Mouse (Mus musculus): ENCODE results near the gene Tmem234. TPM values are rescaled to one million over a fixed set of nuclear protein-coding genes. Genes with fewer than 3 reads are reported as not detected.
A peak's percentile ranks its signal among the peaks of the same experiment; 100 is the strongest.

The Tmem234 gene
- total RNA-seq, 2 experiments from 2014 or later, result 28.8 to 32.9 TPM

- peak; percentile 55 for DNase-seq (ENCODE audit: low spot score)
Observed at GRCm38 (mm10) chr4:129621283-129621841, 20.9 kb downstream of the Tmem234 start.

- DNase-seq (ENCODE audit: low spot score), result no peak
Observed at GRCm38 (mm10) chr4:129622120-129622802, 21.8 kb downstream of the Tmem234 start.

- DNase-seq (ENCODE audit: low spot score), result no peak
Observed at GRCm38 (mm10) chr4:129622803-129623535, 22.5 kb downstream of the Tmem234 start.

DNA sequence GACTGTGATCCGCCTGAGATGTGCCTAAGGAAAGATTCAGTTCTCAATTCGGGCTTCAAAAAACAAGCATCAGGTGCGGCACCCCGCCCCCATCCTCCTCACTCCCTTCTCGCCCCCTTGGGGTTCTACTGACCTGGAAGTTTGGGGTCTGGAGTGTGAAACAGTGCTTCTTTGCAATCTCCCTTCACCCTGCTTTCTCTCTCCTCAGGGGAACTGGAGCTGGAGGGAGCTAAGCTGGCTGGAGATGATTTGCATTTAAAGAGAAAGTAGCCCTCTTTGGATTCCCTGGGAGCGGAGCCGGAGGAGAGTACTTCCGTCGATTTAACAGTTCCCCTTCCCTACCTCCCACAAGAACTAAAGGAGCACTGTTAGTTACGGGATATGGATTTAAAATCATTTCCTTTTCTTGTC lies 23.2 kb downstream of the Tmem234 start, which contains the start of gene Ccdc28b:
Gene Ccdc28b (minus strand): TSS at position 267 of the 411 bp plus-strand sequence.
- DNase-seq (ENCODE audit: low spot score), result peak; percentile 64

- peak; percentile 90 for DNase-seq (ENCODE audit: low spot score)
Observed at GRCm38 (mm10) chr4:129624281-129625028, 24.0 kb downstream of the Tmem234 start.

GRCm38 (mm10) chr4:129625029-129625370 lies 24.5 kb downstream of the Tmem234 start:
- no peak for DNase-seq (ENCODE audit: low spot score)

DNA sequence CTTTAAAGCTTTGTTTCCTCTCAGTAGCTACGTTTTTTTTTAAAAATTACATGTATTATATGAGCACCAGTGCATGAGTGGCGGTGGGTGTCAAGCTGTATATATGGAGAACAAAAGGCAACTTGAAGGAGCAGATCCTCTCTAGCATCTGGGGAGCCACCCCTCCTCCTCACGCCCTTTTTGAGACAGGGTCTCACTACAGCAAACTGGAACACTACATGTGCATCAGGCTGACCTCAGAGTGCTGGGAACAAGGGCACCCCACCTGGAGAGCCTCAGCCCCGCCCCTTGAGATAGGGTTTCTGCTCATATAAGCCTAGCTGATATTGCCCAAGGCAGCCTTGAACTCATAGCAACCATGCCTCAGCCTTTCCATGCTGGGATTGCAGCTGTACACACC lies 25.0 kb downstream of the Tmem234 start:
- no peak for DNase-seq (ENCODE audit: low spot score)

GRCm38 (mm10) chr4:129626035-129626434 lies 25.6 kb downstream of the Tmem234 start:
- no peak for DNase-seq (ENCODE audit: low spot score)

DNA sequence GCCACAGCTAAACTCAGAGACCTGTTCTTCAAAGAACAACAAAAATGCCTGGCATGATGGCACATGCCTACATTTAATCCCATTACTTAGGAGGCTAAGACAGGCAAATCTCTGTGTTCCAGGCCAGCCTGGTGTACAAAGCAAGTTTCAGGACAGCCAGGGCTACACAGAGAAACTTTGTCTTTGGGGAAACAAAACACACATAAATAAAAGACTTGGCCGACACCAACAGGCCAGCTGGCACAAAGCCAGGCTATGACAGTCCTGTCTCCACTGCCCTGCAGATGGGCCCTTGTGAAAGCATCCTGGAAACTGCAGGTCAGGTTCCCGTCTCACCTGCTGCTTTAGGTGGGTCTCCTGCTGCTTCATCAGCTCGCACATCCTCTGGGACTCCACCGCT lies 30.5 kb downstream of the Tmem234 start:
- DNase-seq (ENCODE audit: low spot score), result no peak

DNA sequence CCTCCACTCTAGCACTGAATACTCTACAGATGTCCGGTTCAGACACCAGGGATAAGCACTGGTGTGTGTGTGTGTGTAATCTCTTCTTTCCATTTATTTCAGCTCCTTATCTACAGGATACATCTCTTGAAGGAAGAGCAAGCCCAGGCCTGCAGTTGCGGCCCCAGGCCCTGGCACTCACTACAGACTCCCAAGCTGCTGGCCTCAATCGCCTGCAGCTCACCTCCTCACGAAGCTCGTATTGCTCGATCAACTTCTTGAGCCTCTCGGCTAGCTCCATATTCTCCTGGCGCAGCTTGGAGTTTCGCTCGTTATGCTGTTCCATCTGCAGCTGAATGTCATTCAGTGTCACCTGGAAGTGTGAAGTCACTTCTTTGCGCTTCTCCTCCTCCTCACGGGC lies 31.4 kb downstream of the Tmem234 start:
- DNase-seq (ENCODE audit: low spot score), result no peak

GRCm38 (mm10) chr4:129633852-129634251 lies 33.4 kb downstream of the Tmem234 start:
- DNase-seq (ENCODE audit: low spot score), result no peak

GRCm38 (mm10) chr4:129639221-129639620 lies 38.8 kb downstream of the Tmem234 start:
- DNase-seq (ENCODE audit: low spot score), result no peak

DNA sequence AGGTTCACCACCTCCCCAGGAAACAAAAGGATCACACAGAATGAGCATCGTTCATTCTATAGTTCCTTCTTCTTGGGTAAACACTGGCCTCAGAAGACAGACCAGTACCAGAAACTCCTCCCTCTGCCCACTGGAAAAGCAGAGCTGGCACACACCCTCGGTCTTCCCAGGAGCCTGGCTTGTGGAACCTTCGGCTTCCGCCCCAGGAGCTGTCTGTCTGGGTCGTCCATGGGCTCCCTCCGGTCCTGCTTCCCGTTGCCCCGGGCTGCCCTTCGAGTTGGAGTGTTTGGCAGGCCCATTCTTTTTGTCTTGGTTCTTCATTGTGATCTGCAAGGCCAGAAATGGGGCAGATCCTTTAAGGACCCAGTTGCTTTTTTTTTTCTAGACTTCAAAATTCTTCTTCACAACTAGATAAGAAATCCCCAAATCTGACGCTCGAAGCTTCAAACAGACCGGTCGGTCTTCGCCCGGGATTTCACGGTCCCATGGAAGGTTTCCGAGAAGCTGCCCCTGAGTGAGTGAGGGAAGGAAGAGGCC lies 39.7 kb downstream of the Tmem234 start:
- peak; percentile 14 for DNase-seq (ENCODE audit: low spot score)

GRCm38 (mm10) chr4:129640638-129641467 lies 40.4 kb downstream of the Tmem234 start, which contains the start of gene Txlna:
Txlna (minus strand) TSS chr4:129641065.
- peak; percentile 97 for DNase-seq (ENCODE audit: low spot score)

GRCm38 (mm10) chr4:129641756-129642155 lies 41.3 kb downstream of the Tmem234 start:
- DNase-seq (ENCODE audit: low spot score), result peak; percentile 13

- no peak for DNase-seq (ENCODE audit: low spot score)
Observed at GRCm38 (mm10) chr4:129645204-129645603, 44.7 kb downstream of the Tmem234 start.

- no peak for DNase-seq (ENCODE audit: low spot score)
Observed at GRCm38 (mm10) chr4:129648656-129649055, 48.2 kb downstream of the Tmem234 start.

DNA sequence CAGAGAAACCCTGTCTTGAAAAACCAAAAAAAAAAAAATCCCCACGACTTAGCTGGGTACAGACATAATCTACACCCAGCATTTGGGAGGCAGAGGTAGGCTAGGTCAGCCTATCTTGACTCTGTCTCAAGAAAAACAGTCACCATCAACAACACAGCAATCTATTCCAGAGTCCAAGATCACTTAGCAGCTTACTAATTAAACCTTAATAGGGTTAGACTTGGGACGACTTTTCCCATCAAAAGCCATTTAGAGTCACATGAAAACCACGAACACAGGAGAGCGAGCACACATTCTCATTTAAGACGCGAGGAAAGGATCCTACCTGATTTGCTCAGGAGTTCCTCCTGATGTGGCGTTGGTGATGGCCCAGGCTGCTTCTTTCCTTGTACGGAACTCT lies 49.9 kb downstream of the Tmem234 start:
- no peak for DNase-seq (ENCODE audit: low spot score)

DNA sequence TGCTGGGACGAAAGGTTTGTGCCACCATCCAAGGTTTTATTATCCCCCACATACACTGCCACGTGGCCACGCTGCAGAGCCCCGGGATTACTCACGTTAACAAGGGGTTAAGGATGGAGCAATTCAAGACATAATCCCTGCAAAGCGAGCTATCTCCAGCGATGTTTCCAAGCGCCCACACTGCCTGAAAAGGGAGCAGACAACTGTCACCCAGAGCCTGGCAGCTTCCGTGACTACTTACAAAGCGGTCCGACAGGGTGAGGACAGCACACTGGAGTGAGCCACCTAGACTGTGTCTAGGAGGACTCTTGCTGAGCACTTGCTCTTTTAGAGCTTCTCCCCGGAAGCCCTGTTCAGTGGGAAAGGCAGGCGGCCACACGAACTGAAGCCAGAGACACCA lies 54.3 kb downstream of the Tmem234 start:
- DNase-seq (ENCODE audit: low spot score), result no peak

GRCm38 (mm10) chr4:129661584-129661983 lies 61.1 kb downstream of the Tmem234 start:
- no peak for DNase-seq (ENCODE audit: low spot score)
